Mouse (Mus musculus) megakaryocyte, adult 5-6 weeks (primary cell): ENCODE results near the gene C1qtnf12. TPM values are rescaled to one million over a fixed set of nuclear protein-coding genes. Genes with fewer than 3 reads are reported as not detected.

ENCODE experiments used
- ATAC-seq: 2 replicates; pipeline ENCODE4 v1.8.0; 2016; ENCODE audit warnings: mild to moderate bottlenecking, inconsistent platforms; ENCODE audit not compliant: poor library complexity, severe bottlenecking
- total RNA-seq, 2 experiments: library from RNA; stranded (forward) in 1 of 2; stranded (reverse) in 1 of 2; fragments of 153-499, 151-499 nt in 1 of 2; fragments of 221-1000, 200-1000 nt in 1 of 2; gene quantifications; 2 replicates each; pipeline versions ENCODE4 v1.2.3 to v1.2.4; 2015 to 2017

The C1qtnf12 gene
- total RNA-seq, 2 experiments from 2014 or later = 14.6 to 30.3 TPM

DNA sequence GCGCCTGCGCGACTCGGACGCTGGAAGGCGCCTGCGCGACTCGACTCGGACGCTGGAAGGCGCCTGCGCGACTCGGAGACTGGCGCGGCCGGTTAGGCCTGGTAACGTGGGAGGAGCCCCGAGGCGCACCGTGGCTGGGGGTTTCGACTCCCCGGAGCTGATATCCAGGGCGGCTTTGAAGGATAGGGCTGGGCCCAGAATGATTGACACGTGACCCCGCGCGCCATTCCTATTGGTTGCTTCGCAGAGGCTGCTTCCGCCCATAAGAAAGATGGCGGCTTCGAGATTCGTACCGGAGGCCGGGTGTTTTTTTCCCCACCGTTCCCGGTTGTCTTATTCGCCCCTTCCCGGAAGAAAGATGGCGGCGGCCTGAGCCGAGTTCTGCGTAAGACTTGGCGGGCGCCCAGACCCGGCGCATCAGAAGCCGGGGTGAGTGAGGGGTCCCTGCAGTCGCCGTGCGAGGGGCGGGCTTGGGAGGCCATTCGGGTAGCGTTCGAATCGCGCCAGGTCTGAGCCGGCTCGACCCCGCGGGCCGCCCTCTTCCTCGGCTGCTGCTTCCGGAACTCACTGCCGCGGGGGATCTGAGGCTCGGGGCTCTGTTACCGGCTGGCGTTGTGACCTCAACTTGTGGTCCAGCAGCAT is 30.9 kb downstream of the C1qtnf12 start:
- peak; percentile 71 for ATAC-seq

DNA sequence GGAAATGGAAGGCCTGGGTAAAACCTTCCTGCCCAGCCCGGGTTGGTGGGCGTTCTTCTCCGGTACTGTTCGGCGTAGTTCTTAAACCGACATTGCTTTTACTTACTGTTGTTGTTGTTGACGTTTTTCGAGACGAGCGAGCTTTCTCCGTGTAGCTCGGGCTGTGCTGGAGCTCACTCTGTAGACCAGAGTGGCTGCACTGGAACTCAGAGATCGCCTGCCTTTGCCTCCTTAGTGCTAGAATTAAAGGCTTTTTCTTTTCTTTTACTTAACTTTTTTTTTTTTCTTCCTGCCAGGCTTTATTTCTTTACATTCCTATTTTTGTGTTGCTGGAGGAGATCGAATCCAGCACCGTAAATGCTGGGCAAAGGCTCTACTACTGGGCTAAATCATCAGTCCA is 31.5 kb downstream of the C1qtnf12 start:
- ATAC-seq = no peak

DNA sequence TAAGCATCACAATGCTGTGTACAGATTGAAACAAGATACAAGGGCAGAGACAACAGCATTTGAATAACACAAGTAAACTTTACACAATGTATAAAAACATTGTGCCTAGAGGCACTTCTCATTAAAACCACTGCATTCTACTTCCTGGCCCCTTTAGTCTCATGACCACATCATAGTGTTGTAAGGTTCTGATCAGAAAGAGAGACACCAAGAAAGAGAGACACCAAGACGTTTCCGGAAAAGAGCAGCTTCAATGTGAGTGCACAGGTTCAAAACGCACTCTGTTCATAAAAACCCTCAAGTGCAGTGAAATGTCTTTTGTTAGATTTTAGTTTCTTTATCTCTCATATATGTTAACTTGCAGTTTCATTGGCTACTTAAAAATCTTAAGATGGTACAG is 42.0 kb downstream of the C1qtnf12 start:
- ATAC-seq = no peak

DNA sequence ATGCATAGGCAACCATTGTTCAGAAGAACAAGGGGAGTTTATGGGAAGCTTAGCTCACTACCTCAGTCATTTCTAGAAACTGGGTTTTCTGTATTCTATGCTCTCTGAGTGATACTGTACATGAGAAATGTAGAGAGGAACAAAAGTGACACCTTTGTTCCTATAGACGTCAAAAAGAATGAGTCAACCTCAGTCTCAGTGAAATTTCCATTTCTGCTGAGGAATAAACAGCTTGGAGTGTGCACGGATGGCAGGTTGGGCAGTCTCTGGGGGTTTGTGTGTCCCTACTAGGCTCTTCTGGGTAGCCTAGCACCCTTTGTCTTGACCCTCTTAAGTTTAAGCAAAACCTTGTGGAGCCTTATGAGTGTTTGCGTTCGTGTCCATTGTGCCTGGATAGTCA is 46.3 kb downstream of the C1qtnf12 start:
- ATAC-seq = no peak

DNA sequence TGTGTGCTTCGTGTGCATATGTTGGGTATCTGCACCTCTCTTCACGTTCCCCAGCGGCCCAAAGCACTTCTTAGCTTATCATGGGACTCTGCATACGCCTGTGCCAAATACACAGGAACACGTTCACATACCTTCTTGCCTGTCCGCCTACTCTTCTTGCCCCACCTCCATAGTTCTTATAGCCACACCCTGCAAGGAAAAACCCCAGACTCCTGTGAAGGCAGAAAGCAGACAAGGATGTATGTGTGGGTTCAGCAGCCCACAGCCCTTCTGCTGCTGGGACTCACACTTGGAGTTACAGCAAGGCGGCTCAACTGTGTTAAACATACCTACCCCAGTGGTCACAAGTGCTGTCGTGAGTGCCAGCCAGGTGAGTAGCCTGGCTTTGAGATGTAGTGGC is 51.5 kb downstream of the C1qtnf12 start, which contains the start of gene Tnfrsf4:
TSS of gene Tnfrsf4 (plus strand) at position 207 of the 400 bp plus-strand sequence.
- ATAC-seq = no peak

DNA sequence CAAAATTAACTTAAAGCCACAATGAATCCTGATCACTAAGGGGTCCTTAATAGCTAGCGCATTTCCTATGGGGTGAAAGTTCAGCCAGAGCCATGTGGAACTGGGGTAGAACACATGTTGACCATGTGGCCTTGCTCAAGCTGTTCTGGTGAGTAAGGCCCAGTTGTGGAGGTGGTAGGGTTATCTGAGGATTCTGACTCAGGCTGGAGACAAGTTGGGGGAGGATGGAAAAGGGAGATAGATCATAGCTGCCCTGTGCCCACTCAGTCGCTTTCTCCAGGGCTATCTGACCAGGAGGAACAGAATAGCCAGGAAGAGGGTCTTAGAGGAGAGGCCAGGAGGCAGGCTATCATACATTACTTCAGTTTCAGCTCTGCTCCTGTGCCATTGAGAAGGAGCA is 52.3 kb downstream of the C1qtnf12 start:
- ATAC-seq = no peak

Other genes starting within 250 kb of the C1qtnf12 start
- 0.09 and 0.30 TPM in 2 replicates for gene Tmem240, start 227.5 kb upstream of the C1qtnf12 start, total RNA-seq (2015)
- gene Tmem240, start 227.5 kb upstream of the C1qtnf12 start, total RNA-seq (2017) = 0.18 TPM in 1 of 2 replicates, not detected in the other
- gene Atad3a, start 201.2 kb upstream of the C1qtnf12 start, total RNA-seq (2015) = 13.5 and 14.1 TPM in 2 replicates
- gene Atad3a, start 201.2 kb upstream of the C1qtnf12 start, total RNA-seq (2017) = 17.8 and 22.9 TPM in 2 replicates
- not detected in 2 replicates for gene Vwa1, start 187.6 kb upstream of the C1qtnf12 start, total RNA-seq (2015)
- gene Vwa1, start 187.6 kb upstream of the C1qtnf12 start, total RNA-seq (2017) = 0.20 TPM in 1 of 2 replicates, not detected in the other
- gene Tmem88b, start 176.4 kb upstream of the C1qtnf12 start, total RNA-seq (2015) = 0.07 TPM in 1 of 2 replicates, not detected in the other
- gene Tmem88b, start 176.4 kb upstream of the C1qtnf12 start, total RNA-seq (2017) = not detected in 2 replicates
- gene Ankrd65, start 171.9 kb upstream of the C1qtnf12 start, total RNA-seq (2015) = not detected in 2 replicates
- not detected in 2 replicates for gene Ankrd65, start 171.9 kb upstream of the C1qtnf12 start, total RNA-seq (2017)
- gene Mrpl20, start 159.4 kb upstream of the C1qtnf12 start, total RNA-seq (2015) = 131 and 139 TPM in 2 replicates
- 49.5 and 50.2 TPM in 2 replicates for gene Mrpl20, start 159.4 kb upstream of the C1qtnf12 start, total RNA-seq (2017)
- gene Ccnl2, start 149.8 kb upstream of the C1qtnf12 start, total RNA-seq (2015) = 65.8 and 69.8 TPM in 2 replicates
- gene Ccnl2, start 149.8 kb upstream of the C1qtnf12 start, total RNA-seq (2017) = 93.7 and 95.6 TPM in 2 replicates
- 99.7 and 101 TPM in 2 replicates for gene Aurkaip1, start 131.0 kb upstream of the C1qtnf12 start, total RNA-seq (2015)
- 131 and 143 TPM in 2 replicates for gene Aurkaip1, start 131.0 kb upstream of the C1qtnf12 start, total RNA-seq (2017)
- gene Mxra8, start 122.6 kb upstream of the C1qtnf12 start, total RNA-seq (2015) = not detected in 2 replicates
- 1.2 TPM in 2 replicates for gene Mxra8, start 122.6 kb upstream of the C1qtnf12 start, total RNA-seq (2017)
- 9.8 and 10.8 TPM in 2 replicates for gene Dvl1, start 114.9 kb upstream of the C1qtnf12 start, total RNA-seq (2015)
- gene Dvl1, start 114.9 kb upstream of the C1qtnf12 start, total RNA-seq (2017) = 10.5 and 11.3 TPM in 2 replicates
- gene Tas1r3, start 99.0 kb upstream of the C1qtnf12 start, total RNA-seq (2015) = 0.93 and 1.4 TPM in 2 replicates
- 0.66 and 1.1 TPM in 2 replicates for gene Tas1r3, start 99.0 kb upstream of the C1qtnf12 start, total RNA-seq (2017)
- gene Cptp, start 92.9 kb upstream of the C1qtnf12 start, total RNA-seq (2015) = 9.1 and 11.7 TPM in 2 replicates
- 8.8 and 14.1 TPM in 2 replicates for gene Cptp, start 92.9 kb upstream of the C1qtnf12 start, total RNA-seq (2017)
- 35.0 and 40.9 TPM in 2 replicates for gene Ints11, start 92.8 kb upstream of the C1qtnf12 start, total RNA-seq (2015)
- 22.0 and 23.0 TPM in 2 replicates for gene Ints11, start 92.8 kb upstream of the C1qtnf12 start, total RNA-seq (2017)
- gene Pusl1, start 70.5 kb upstream of the C1qtnf12 start, total RNA-seq (2015) = 11.4 and 14.1 TPM in 2 replicates
- 8.9 and 11.5 TPM in 2 replicates for gene Pusl1, start 70.5 kb upstream of the C1qtnf12 start, total RNA-seq (2017)
- gene Acap3, start 70.5 kb upstream of the C1qtnf12 start, total RNA-seq (2015) = 19.4 and 22.3 TPM in 2 replicates
- gene Acap3, start 70.5 kb upstream of the C1qtnf12 start, total RNA-seq (2017) = 18.0 and 23.7 TPM in 2 replicates
- gene Ube2j2, start 18.5 kb upstream of the C1qtnf12 start, total RNA-seq (2015) = 65.3 and 67.7 TPM in 2 replicates
- 91.4 and 101 TPM in 2 replicates for gene Ube2j2, start 18.5 kb upstream of the C1qtnf12 start, total RNA-seq (2017)
- 3.5 and 3.6 TPM in 2 replicates for gene B3galt6, start 30.3 kb downstream of the C1qtnf12 start, total RNA-seq (2015)
- gene B3galt6, start 30.3 kb downstream of the C1qtnf12 start, total RNA-seq (2017) = 3.5 and 4.0 TPM in 2 replicates
- gene Sdf4, start 30.6 kb downstream of the C1qtnf12 start, total RNA-seq (2015) = 43.6 and 57.5 TPM in 2 replicates
- 216 and 221 TPM in 2 replicates for gene Sdf4, start 30.6 kb downstream of the C1qtnf12 start, total RNA-seq (2017)
- gene Tnfrsf4, start 51.5 kb downstream of the C1qtnf12 start, total RNA-seq (2015) = 1.5 and 2.1 TPM in 2 replicates
- gene Tnfrsf4, start 51.5 kb downstream of the C1qtnf12 start, total RNA-seq (2017) = 1.2 and 2.8 TPM in 2 replicates
- 2.7 and 10.3 TPM in 2 replicates for gene Tnfrsf18, start 63.8 kb downstream of the C1qtnf12 start, total RNA-seq (2015)
- 6.0 and 7.2 TPM in 2 replicates for gene Tnfrsf18, start 63.8 kb downstream of the C1qtnf12 start, total RNA-seq (2017)
- not detected in 2 replicates for gene Ttll10, start 97.1 kb downstream of the C1qtnf12 start, total RNA-seq (2015)
- gene Ttll10, start 97.1 kb downstream of the C1qtnf12 start, total RNA-seq (2017) = not detected in 2 replicates
- gene 9430015G10Rik, start 147.7 kb downstream of the C1qtnf12 start, total RNA-seq (2015) = 11.7 and 15.7 TPM in 2 replicates
- gene 9430015G10Rik, start 147.7 kb downstream of the C1qtnf12 start, total RNA-seq (2017) = 20.1 and 27.5 TPM in 2 replicates
- 0.09 and 0.60 TPM in 2 replicates for gene Rnf223, start 168.2 kb downstream of the C1qtnf12 start, total RNA-seq (2015)
- gene Rnf223, start 168.2 kb downstream of the C1qtnf12 start, total RNA-seq (2017) = 0.08 and 0.11 TPM in 2 replicates
- 2.9 and 4.2 TPM in 2 replicates for gene Agrn, start 235.2 kb downstream of the C1qtnf12 start, total RNA-seq (2015)
- 1.8 and 2.9 TPM in 2 replicates for gene Agrn, start 235.2 kb downstream of the C1qtnf12 start, total RNA-seq (2017)
- 6.3 and 6.4 TPM in 2 replicates for gene Isg15, start 238.5 kb downstream of the C1qtnf12 start, total RNA-seq (2015)
- 5.4 and 7.2 TPM in 2 replicates for gene Isg15, start 238.5 kb downstream of the C1qtnf12 start, total RNA-seq (2017)
- gene AW011738, start 241.0 kb downstream of the C1qtnf12 start, total RNA-seq (2015) = 0.11 and 0.42 TPM in 2 replicates
- gene AW011738, start 241.0 kb downstream of the C1qtnf12 start, total RNA-seq (2017) = 0.49 and 0.66 TPM in 2 replicates